Mouse (Mus musculus): Measurements from ENCODE around the gene Lmo7.

DNA sequence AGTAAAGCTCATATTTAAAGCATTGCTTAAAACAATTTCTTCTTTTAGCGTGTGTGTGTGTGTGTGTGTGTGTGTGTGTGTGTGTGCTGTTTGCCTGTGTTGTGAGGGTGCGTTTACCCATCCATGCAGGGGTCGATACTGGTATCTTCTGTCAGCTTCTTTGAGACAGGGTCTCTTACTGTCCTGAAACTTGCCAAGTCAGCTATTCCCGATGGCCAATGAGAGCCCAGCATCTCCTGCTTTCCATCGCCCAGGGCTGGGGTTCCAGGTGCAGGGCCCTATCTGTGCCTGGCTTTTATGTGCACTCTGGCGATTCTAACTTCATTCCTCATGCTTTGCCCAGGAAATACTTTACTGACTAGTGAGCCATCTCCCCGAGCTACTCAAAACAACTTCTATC, 114.7 kb downstream of the Lmo7 start:
- TF ChIP-seq CTCF (IDR thresholded peaks at IDR 0.05; ENCODE audit: insufficient read depth, low read length) (no peak), POLR2A (IDR thresholded peaks at IDR 0.05; ENCODE audit: borderline replicate concordance, extremely low read depth, low read depth, low read length) (no peak)
